Mouse (Mus musculus) kidney, embryonic 14.5 days (tissue): ENCODE measurements around the gene Il17re. TPM values are rescaled to one million over a fixed set of nuclear protein-coding genes. Genes with fewer than 3 reads are reported as not detected.
A peak's percentile ranks its signal among the peaks of the same experiment; 100 is the strongest.

Source experiments
- ATAC-seq: fragments of 200-750 bp; cut with Nextera tagmentation; 2 replicates; pipeline ENCODE4 v1.8.0; 2017; ENCODE audit warnings: moderate number of reproducible peaks, mild to moderate bottlenecking, moderate TSS enrichment, moderate library complexity; ENCODE audit not compliant: low FRiP score, low TSS enrichment
- H3K27ac ChIP-seq: fragments of 300-500 bp; sonication (generic); 2 replicates; pipeline ENCODE4 v1.5.1; 2014; ENCODE audit warnings: low read depth, mild to moderate bottlenecking, low read length, moderate library complexity, mixed read lengths
- H3K27me3 ChIP-seq: fragments of 300-500 bp; sonication (generic); 2 replicates; pipeline ENCODE4 v1.6.1; 2014; ENCODE audit warnings: mild to moderate bottlenecking, low read length; ENCODE audit not compliant: control insufficient read depth, insufficient read depth
- H3K36me3 ChIP-seq: fragments of 300-500 bp; sonication (generic); 2 replicates; pipeline ENCODE4 v1.6.1; 2014; ENCODE audit warnings: low read length, mixed read lengths; ENCODE audit not compliant: control insufficient read depth, insufficient read depth
- H3K4me1 ChIP-seq: fragments of 300-500 bp; sonication (generic); 2 replicates; pipeline ENCODE4 v1.6.1; 2014; ENCODE audit warnings: low read length, mixed read lengths; ENCODE audit not compliant: control insufficient read depth, insufficient read depth
- H3K4me2 ChIP-seq: fragments of 300-500 bp; sonication (generic); replicated peaks from 2 replicates; pipeline ENCODE4 v1.6.1; 2014; ENCODE audit warnings: low read depth, mild to moderate bottlenecking, low read length
- H3K4me3 ChIP-seq: fragments of 300-500 bp; sonication (generic); 2 replicates; pipeline ENCODE4 v1.5.1; 2014; ENCODE audit warnings: mild to moderate bottlenecking, low read length
- H3K9ac ChIP-seq: fragments of 300-500 bp; sonication (generic); 2 replicates; pipeline ENCODE4 v1.6.1; 2014; ENCODE audit warnings: low read depth, mild to moderate bottlenecking, low read length, moderate library complexity
- H3K9me3 ChIP-seq: fragments of 300-500 bp; sonication (generic); 2 replicates; pipeline ENCODE4 v1.6.1; 2016; ENCODE audit warnings: low read length; ENCODE audit not compliant: control insufficient read depth
- WGBS: fragments of 180-500 bp; shearing (Covaris S2); extraction: QIAGEN DNeasy Blood & Tissue Kit; methylation state at CpG from one replicate; pipeline ENCODE4 v1.1.7; 2014; 5-methylcytosine and 5-hydroxymethylcytosine counted together
- polyA plus RNA-seq: library from polyadenylated mRNA; unstranded; fragments of >200 nt; fragmentation: Nextera tagmentation; extraction: Ambion mirVana; gene quantifications from 2 replicates; pipeline ENCODE4 v1.2.1, GENCODE M21; 2014

Il17re gene
- polyA plus RNA-seq, 1 experiment from 2014 or later = 6.1 TPM

DNA sequence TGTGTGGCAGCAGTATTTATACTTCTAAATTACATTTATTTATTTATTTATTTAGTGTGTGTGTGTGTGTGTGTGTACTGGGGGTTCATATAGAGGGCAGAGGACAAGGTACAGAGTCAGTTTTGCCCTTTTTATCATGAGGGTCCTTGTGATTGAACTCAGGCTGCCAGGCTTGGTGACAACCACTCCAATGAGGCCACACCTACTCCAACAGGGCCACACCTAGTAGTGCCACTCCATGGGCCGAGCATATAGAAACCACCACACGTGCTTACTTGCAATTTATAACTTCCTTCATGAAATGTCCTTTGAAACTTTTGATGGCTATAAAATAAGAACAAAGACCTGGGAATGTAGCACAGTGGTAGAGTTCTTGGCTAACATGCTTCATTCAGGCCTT lies 15.0 kb downstream of the Il17re start:
- no peak overlapping the region for H3K9ac ChIP-seq
- WGBS = 75% methylated on average over 2 of the region's 2 CpGs
- no peaks in the 10 kb centered on the region for H3K9me3 ChIP-seq
- peaks cover 8% of the 10 kb centered on the region; the same call in 1 of the 2 replicates for H3K27me3 ChIP-seq
- H3K4me1 ChIP-seq = peaks cover 20% of the 10 kb centered on the region; the same call in 1 of the 2 replicates
- no peak for ATAC-seq
- no peak overlapping the region for H3K27ac ChIP-seq
- H3K4me3 ChIP-seq = no peak overlapping the region
- no peak overlapping the region for H3K4me2 ChIP-seq
- no peaks in the 10 kb centered on the region for H3K36me3 ChIP-seq

DNA sequence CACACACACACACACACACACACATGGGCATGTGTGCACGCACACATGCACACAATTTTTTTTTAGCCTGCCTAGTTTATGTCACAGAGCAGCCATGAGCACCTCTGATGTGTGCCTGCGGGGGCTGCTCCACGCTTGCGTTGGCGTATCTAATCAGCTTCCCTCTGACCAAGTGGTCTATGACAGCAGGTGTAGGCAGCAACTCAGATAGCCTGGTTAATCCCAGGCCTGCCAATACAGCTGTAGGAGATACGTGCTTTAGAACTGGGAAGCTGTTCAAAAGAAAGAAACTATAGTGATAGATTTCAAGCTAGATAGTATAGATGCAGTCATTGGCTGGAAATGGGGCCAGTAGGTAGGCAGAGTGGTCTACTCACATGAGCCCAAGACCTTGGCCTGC lies 15.4 kb downstream of the Il17re start:
- ATAC-seq = no peak
- Histone ChIP-seq H3K4me1 (peaks cover 19% of the 10 kb centered on the region; the same call in 1 of the 2 replicates), H3K27ac (no peak overlapping the region), H3K9ac (no peak overlapping the region), H3K36me3 (no peaks in the 10 kb centered on the region), H3K4me2 (no peak overlapping the region), H3K4me3 (no peak overlapping the region), H3K27me3 (peaks cover 8% of the 10 kb centered on the region; the same call in 1 of the 2 replicates), H3K9me3 (no peaks in the 10 kb centered on the region)
- WGBS = 87% methylated on average over 6 of the region's 6 CpGs

DNA sequence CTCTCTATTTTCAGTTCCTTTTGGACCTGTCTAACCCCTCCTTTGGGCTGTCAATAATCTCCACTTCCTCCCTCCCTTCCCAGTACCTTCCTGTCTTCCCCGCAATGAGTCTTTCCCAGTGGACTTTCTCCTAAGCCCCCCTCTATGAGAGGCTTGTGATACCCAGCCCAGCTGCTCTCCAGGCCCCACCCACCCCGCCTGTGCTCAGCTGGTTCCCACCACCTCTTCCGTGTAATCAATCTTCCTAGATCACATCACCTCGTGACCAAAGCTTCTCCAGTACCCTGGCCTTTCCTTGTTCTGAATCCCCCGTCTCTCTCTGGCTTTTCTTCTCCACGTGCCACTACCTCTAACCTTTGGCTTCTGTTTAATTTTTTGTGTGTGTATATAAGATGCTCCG lies 19.1 kb downstream of the Il17re start:
- Histone ChIP-seq H3K4me2 (no peak overlapping the region), H3K9me3 (no peaks in the 10 kb centered on the region), H3K4me3 (no peak overlapping the region), H3K36me3 (no peaks in the 10 kb centered on the region), H3K27ac (no peak overlapping the region), H3K4me1 (no peaks in the 10 kb centered on the region; the same call in 1 of the 2 replicates), H3K9ac (no peak overlapping the region), H3K27me3 (peaks cover 9% of the 10 kb centered on the region; the same call in 1 of the 2 replicates)
- ATAC-seq = no peak
- WGBS = 32% methylated on average over 7 of the region's 7 CpGs

DNA sequence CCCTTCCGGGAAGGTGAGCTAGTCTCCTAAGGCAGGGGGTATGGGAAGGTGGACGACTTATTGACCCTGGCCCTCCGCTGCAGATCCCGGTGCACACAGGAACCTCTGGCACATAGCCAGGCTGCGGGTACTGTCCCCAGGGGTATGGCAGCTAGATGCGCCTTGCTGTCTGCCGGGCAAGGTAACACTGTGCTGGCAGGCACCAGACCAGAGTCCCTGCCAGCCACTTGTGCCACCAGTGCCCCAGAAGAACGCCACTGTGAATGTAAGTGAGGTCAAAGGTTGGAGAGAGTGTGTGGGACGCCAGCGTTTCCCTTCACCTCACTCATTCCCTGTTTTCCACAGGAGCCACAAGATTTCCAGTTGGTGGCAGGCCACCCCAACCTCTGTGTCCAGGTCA lies 20.6 kb downstream of the Il17re start:
- no peak overlapping the region for H3K4me2 ChIP-seq
- no peak overlapping the region for H3K9ac ChIP-seq
- no peak overlapping the region for H3K27ac ChIP-seq
- peaks cover 11% of the 10 kb centered on the region; the same call in 1 of the 2 replicates for H3K27me3 ChIP-seq
- WGBS = 82% methylated on average over 10 of the region's 10 CpGs
- no peaks in the 10 kb centered on the region; the same call in 1 of the 2 replicates for H3K4me1 ChIP-seq
- ATAC-seq = no peak
- H3K9me3 ChIP-seq = no peaks in the 10 kb centered on the region
- H3K36me3 ChIP-seq = no peaks in the 10 kb centered on the region
- H3K4me3 ChIP-seq = no peak overlapping the region

DNA sequence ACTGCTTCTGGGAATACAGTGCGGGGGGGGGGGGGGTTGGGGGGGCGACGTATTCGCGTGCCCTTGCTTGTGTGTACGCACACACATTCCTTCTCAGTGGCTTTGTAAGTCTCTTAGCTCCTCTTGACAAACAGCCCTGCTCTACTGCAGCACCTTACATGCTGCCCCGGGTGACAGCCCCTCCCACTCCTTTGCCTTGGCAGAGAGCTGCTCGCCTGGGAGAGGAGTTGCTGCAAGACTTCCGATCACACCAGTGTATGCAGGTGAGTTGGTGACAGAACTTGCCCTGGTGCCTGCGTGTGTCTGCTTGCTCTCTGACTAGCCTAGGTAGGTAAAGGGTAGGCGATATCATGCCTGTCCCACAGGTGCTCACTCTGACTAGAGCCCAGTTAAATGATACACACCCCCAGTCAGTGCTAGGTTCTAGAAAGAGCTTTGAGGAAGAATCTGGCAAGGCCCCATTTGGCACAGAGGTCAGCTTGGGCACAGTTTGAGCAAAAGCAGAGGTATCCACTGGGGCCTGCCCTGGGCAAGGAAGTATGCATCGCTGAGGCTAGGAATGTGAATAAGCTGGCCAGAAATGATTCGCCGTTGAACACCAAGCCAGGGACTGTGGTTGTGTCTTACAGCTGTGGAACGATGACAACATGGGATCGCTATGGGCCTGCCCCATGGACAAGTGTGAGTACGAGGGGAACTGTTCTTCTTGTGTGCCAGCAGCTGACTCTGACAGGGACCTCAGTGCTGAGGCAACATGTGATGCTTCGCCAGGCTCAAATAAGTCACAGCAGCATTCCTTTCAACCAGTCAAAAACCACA lies 22.5 kb downstream of the Il17re start:
- Histone ChIP-seq H3K4me3 (no peak overlapping the region), H3K9ac (no peak overlapping the region), H3K9me3 (no peaks in the 10 kb centered on the region), H3K4me1 (no peaks in the 10 kb centered on the region; the same call in 1 of the 2 replicates), H3K27ac (no peak overlapping the region), H3K36me3 (no peaks in the 10 kb centered on the region), H3K27me3 (peaks cover 11% of the 10 kb centered on the region; the same call in 1 of the 2 replicates), H3K4me2 (no peak overlapping the region)
- 59% methylated on average over 18 of the region's 18 CpGs for WGBS
- no peak for ATAC-seq

DNA sequence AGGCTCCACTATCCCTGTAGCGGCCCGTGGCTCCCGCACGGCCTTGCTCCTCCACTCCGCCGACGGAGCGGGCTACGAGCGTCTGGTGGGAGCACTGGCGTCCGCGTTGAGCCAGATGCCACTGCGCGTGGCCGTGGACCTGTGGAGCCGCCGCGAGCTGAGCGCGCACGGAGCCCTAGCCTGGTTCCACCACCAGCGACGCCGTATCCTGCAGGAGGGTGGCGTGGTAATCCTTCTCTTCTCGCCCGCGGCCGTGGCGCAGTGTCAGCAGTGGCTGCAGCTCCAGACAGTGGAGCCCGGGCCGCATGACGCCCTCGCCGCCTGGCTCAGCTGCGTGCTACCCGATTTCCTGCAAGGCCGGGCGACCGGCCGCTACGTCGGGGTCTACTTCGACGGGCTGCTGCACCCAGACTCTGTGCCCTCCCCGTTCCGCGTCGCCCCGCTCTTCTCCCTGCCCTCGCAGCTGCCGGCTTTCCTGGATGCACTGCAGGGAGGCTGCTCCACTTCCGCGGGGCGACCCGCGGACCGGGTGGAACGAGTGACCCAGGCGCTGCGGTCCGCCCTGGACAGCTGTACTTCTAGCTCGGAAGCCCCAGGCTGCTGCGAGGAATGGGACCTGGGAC lies 24.3 kb downstream of the Il17re start:
- peak overlapping the region; percentile 82 for H3K27ac ChIP-seq
- peak overlapping the region; percentile 51 for H3K4me3 ChIP-seq
- ATAC-seq = peak; percentile 53; the same call in 1 of the 2 replicates
- no peaks in the 10 kb centered on the region for H3K36me3 ChIP-seq
- peaks cover 11% of the 10 kb centered on the region; the same call in 1 of the 2 replicates for H3K27me3 ChIP-seq
- no peaks in the 10 kb centered on the region for H3K9me3 ChIP-seq
- WGBS = 1% methylated on average over 63 of the region's 65 CpGs
- peaks cover 4% of the 10 kb centered on the region; the same call in 1 of the 2 replicates for H3K4me1 ChIP-seq
- H3K9ac ChIP-seq = peak overlapping the region; percentile 51
- H3K4me2 ChIP-seq = peak overlapping the region; percentile 69

DNA sequence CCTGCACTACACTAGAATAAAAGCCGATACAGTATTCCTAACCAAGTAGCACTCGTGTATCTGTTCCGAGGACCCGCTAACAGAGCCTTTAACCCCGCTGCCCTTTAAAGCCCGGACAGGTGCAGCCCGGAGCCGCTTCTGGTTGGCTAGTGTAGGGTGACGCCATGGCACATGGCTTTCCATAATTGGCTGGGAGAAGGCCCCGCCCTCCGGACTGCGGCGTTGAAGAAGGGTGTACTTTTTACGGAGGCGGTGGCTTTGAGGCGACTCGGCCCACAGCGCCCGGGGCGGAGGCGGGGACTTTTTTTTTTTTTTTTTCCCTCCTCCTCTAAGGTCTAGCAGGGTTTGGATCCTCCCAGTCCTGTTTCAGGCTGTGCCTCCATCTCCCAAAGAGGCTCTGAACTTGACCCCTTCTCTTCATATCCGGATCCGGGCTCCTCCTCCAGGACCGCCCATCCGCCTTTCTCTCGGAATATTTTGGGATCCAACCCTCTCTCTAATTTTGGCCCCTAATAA lies 24.9 kb downstream of the Il17re start, which contains the start of gene Creld1:
Gene Creld1 (plus strand): TSS at position 198 of the 516 bp plus-strand sequence.
- Histone ChIP-seq H3K27me3 (peaks cover 11% of the 10 kb centered on the region; the same call in 1 of the 2 replicates), H3K9ac (peak within 1 kb of the TSS; percentile 67), H3K9me3 (no peaks in the 10 kb centered on the region), H3K4me1 (peaks cover 4% of the 10 kb centered on the region; the same call in 1 of the 2 replicates), H3K4me3 (peak within 1 kb of the TSS; percentile 51), H3K4me2 (peak within 1 kb of the TSS; percentile 69), H3K27ac (peak within 1 kb of the TSS; percentile 82), H3K36me3 (no peaks in the 10 kb centered on the region)
- peak; percentile 95 for ATAC-seq
- WGBS = under 1% methylated on average over 26 of the region's 26 CpGs

DNA sequence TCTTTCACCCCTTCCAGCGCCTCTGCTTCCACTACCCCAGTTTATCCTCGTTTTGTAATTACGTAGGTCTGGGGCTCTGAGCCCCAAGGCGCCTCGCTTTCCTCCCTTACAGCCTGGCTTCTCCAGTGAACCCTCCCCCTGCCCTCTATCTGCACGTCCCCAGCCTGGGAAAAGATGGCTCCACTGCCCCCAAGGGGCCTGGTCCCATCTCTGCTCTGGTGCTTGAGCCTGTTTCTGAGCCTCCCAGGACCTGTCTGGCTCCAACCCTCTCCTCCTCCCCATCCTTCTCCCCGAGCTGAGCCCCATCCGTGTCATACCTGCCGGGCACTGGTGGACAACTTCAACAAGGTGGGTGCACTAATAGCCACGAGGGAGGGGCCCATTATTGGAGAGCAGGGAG lies 25.4 kb downstream of the Il17re start:
- ATAC-seq = peak; percentile 56
- Histone ChIP-seq H3K27me3 (peaks cover 11% of the 10 kb centered on the region; the same call in 1 of the 2 replicates), H3K4me2 (peak overlapping the region; percentile 69), H3K9ac (peak overlapping the region; percentile 67), H3K4me1 (peaks cover 4% of the 10 kb centered on the region; the same call in 1 of the 2 replicates), H3K4me3 (peak overlapping the region; percentile 51), H3K27ac (peak overlapping the region; percentile 82), H3K36me3 (no peaks in the 10 kb centered on the region), H3K9me3 (no peaks in the 10 kb centered on the region)
- 6% methylated on average over 10 of the region's 10 CpGs for WGBS
